Mouse (Mus musculus) kidney, postnatal 36 days (tissue): ENCODE results near the gene Tex9.
A peak's percentile ranks its signal among the peaks of the same experiment; 100 is the strongest.

Experiments
- DNase-seq, 2 experiments: peaks; one replicate each; pipeline ENCODE4 v3.0.0; 2021 to 2022; ENCODE audit warnings: mixed read lengths in 2 of 2

The Tex9 gene

GRCm38 (mm10) chr9:72492194-72492565, at the start of gene Tex9:
Tex9 (minus strand) TSS chr9:72492212.
- DNase-seq = no peak

DNA sequence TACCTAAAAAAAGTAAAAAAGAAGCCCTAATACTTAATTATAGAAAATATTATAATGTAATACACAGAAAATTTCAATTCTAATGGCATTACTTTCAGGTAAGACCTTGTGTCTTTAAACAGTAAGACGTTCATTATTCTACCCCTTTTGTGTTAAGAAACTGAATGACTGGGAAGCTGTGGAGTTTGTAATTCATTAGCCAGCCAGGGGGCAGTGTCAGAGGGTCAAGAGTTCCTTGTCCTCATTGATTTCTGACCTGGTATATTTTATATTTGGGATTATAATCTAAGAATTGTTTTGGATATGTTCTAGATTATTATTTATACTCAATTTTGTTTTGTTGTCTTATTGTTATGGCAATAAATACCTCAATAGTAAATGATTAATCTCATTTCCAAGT, 45.1 kb upstream of the Tex9 start:
- DNase-seq = peak; percentile 34 to 64

- DNase-seq = no peak
Observed at GRCm38 (mm10) chr9:72535394-72535793, 43.4 kb upstream of the Tex9 start.

GRCm38 (mm10) chr9:72534985-72535384, 43.0 kb upstream of the Tex9 start:
- no peak for DNase-seq

GRCm38 (mm10) chr9:72533089-72533415, 41.0 kb upstream of the Tex9 start:
- no peak for DNase-seq

GRCm38 (mm10) chr9:72532381-72533088, 40.5 kb upstream of the Tex9 start:
- DNase-seq = peak; percentile 25 to 58

DNA sequence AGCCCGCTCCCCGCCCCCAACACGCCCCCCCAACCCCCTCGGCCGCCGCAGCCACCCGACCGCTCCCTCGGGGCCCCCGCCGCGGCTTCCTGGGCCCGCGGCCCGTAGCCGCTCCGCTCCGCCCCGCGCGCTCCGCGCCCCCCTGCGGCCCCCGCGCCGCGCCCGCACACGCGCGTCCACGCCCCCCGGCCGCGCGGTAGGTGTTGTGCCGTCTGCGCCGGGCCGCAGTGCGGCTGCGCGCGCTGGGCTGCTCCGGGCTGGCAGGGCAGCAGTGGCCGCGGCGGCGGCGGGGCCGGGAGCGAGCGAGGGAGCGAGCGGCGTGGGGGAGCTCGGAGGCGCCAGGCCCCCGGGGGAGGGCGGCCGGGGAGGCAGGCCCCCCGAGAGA, 40.0 kb upstream of the Tex9 start, which contains the start of gene Rfx7:
TSS of gene Rfx7 (plus strand) at position 245 of the 385 bp plus-strand sequence.
- peak; percentile 79 to 88 for DNase-seq

DNA sequence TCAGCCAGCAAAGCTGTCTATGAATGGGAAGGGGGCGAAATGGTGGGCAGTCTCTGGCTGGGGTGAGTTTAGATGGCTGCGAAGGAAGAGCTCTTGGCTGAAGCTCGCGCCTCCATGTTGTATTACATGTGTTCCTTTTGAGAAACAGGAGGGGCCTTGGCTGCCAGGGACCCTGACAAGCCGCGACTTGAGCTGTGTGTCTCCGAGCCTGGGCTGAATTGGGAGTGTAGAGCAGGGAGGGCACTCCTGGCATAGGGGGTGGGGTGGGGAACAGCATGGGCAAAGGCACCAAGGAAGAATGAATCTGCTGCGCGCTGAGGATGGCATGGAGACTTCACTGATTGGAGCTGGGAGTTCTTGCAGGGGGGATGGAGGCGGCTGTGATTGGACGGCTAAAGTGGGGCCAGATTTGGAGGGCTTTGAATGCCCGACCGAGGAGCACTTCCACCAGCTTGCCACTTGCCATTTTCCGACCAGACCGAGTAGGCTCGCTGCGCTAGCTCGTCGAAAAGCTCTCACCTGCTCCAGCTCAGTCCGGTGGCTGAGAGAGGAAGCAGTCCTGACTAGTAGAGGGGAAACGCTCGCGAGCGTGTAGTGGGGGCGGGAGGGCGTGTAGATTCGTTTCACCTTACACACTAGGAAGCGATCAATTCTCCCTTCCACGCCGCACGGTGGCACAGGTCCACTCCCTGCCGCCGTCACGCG, 39.4 kb upstream of the Tex9 start:
- peak; percentile 80 to 81 for DNase-seq

DNA sequence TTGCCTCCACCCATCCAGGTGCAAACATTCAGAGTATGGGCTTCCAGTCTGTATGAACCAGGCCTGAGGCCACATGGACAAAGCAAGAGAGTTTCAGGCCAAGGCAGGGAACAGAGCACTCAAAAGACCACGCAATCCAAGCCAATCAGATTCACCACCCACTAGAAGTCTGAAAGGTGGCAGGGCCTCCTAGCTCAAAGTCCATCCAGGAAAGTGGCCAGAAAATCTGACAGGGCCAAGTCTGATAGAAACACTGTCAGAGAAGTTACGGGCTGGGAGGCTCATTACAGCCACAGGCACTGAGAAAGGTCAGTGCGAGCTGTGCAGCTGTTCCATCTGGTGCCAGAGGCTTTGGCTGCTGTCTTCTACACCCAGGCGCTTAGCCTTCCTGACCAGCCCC, 38.8 kb upstream of the Tex9 start:
- peak; percentile 74 to 86 for DNase-seq

GRCm38 (mm10) chr9:72530237-72530636, 38.2 kb upstream of the Tex9 start:
- peak; percentile 90 to 93 for DNase-seq

GRCm38 (mm10) chr9:72526091-72526490, 34.1 kb upstream of the Tex9 start:
- no peak for DNase-seq

DNA sequence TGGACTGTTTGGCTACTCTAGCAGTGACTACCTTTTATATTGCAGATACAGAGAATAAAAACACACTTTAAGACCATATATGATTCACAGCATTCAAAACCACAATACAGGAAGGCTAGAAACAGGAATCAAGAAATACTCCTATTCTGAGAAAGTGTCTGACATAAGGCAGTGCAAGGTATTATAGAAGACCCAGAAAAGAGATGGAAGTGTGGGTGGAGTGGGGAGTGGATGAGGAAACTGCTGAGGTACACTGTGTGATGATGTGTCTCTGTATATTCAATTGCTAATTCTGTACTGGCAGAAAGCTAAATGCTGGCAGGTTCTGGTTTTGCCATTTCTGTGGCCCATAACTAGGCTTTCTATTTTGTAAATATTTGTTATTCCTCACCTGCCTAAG, 28.8 kb upstream of the Tex9 start:
- DNase-seq = no peak

DNA sequence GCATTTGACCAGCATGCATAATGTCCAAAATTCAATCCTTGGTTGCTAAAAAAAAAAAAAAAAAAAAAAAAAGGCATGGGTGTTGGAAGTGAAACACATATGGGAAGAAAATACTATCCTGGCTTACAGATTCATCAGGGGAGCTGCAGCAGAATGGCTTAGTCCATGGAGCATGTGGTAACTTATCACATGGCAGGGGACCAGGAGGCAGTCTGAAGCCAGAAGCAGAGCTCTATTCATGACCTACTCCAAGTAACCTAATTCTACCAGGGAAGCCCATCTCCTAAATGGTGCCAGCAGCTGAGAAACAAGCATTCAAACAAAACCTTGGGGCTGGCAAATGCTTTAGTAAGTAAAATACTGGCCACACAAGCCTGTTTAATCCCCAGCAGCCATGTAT, 27.2 kb upstream of the Tex9 start:
- DNase-seq = peak in 1 of 2 experiments; percentile 10

DNA sequence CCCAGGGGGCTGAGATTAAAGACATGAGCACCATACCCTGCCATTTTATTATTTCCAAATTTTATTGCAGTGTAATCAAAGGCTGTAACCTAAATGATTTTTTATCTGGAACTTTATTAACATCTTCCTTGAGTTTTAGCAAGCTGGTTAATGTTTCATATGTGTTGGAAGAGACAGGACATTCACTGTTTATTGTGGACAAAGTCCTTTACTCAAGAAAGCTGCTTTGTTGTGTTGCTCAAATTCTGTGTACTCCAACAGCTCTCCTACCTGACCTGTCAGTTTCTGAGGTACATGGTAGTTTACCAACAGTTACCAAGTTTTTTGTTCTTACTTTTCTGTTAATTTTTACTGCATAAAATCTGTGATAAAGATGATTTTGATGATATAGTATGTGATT, 23.4 kb upstream of the Tex9 start:
- peak in 1 of 2 experiments; percentile 39 for DNase-seq

DNA sequence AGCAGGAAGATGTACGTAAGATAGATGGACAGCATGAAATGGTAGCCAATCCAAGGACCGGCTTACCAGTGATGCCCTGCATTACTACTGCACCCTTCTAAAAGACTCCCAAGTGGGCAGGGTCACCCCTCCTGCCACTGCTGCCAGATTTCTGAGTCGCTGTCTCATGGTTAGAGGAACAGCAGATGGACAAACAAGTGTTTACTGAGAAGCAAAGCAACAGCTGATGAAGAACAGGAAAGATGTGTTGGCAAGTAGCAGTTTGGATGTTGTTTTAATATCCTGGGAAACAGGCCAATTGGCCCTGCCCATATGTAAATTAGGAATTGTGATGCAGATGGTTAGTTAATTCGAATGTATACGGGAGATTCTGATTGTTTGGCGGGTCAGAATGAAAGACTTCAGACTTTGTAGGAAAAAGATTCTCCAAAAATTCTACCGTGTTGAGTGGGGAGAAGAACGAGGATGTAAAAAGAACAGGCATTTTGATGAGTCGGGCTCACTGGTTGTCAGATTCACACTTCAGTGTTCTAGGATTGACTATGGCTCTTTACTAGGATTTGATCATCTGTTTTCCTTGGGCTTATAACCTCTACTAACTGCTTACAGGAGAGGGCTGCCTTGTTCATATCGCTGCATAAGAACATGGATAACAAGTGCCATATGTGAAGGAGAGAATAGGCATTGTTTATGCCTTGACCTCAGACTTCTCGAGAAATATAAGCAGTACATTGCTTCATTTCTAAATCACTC, 20.4 kb upstream of the Tex9 start:
- DNase-seq = no peak

DNA sequence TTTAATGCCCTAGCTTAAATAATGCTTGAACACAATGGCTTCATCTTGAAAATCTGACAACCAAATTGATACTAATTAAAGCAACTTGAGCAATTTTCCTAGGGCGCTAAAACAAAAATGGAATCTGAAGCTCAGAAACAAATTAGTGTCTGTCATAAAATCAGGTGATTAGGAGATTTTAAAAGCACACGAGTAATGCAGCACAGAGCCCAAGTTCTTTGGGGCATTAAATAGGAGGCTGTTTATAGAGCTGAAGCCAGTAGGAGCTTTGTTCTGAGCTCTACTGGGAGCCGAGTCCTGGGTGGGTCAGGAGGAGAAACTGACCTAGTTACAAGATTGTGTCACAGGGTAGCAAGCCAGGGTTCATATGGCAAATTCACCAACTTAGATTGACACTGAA, 5.2 kb upstream of the Tex9 start:
- no peak for DNase-seq

DNA sequence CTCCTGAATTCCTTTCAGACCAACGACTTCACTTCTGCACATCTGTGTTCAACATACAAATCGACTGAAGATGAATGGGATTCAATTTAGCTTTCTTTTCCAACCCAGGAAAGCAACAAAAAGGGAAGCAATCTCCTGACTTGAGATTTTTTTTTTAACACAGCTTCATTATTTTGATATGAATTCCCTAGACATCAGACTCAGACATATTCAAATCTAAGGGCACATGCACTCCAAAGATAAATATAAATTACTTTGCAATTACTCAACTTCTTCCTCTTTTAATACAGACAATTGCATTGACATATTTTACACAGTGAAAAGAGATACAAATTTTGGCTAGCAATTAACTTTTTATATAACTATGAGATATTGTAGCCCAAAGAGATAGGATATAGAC, 4.7 kb upstream of the Tex9 start:
- DNase-seq = no peak

GRCm38 (mm10) chr9:72493984-72494685, 2.1 kb upstream of the Tex9 start:
- DNase-seq = peak; percentile 18 to 39

DNA sequence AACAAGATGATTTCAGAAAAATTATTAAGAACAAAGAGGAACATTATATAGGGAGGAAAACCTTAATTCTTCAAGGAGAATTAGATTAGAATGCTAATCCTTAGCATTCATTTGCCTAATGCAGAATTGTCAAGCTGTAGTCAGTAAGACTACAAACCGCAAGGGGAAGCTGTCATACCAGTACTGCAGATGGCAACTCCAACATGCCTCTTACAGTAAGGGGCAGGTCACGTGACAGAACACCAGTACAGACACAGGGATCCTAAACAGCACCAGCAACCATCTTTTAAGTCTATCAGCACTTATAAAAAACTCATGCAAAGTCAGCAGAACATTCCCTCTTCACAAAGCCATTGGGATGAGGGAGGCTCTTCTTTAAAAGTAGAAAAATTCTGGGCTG, 1.5 kb upstream of the Tex9 start:
- no peak for DNase-seq

DNA sequence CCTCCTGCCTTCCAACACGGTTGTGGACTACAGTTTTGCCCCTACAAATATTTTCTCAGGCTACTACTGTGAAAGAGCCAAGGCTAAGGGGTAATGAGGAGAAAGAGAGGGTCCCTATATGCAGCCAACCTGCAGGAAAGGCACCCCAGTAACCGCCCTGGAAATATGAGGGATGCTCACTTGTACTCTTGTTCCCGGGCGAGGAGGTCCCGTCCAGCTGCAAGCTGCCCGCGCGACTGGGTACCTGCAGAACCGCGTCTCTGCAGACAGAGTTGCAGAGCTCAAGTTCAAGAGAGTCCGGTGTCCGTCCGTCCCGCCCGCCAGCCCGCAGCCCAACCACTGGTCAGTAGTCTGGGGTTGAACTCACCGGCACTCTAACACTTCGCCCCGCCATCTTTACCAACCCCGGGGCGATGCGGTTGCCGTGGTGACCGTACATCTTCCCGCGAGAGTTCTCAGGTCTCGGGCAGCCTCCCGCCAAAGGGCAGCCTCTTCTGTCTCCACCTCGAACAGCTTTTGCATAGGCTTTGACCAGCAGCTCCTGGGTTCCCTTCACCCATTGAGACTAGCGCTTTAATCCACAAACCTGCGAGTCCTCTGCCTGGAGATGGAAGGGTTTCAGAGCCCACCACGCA, 336 bp downstream of the Tex9 start:
- DNase-seq = peak; percentile 95 to 97

GRCm38 (mm10) chr9:72489131-72489530, 2.9 kb downstream of the Tex9 start:
- DNase-seq = no peak

DNA sequence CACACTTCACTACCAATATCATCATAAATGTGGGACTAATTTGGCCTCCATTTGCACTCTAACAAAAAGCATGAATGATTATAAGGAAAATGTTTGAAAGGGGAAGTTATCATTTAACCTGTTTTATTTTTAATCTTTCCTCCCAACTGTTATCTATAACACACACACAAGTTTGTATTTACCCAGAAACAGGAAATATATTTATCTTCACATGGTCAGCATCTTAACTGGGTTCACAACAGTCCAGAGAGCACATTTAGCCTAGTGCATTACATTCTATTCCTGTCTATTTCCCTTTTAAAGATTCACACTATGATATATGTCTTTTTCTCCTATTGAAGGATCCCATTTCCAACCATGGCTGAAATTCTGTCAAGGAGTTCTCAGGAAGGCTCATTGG, 3.5 kb downstream of the Tex9 start:
- DNase-seq = no peak

DNA sequence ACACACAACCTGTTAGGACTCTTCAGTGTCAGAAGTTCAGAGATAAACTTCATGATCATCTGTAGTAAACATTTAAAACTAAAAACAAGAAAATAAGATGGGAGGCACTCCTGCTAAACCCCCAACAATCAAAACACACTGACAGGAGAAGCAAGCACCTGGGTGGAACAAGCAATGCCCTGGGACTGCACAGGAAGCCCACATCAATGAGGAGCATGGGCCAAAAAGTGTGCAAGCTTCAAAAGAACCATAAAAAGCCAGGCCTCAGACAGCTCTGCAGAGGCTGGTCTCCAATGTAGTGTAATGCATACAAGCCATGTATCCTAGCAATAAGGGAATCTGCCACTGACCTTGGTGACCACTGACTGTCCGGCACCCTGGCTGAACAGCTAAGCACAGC, 12.7 kb downstream of the Tex9 start:
- DNase-seq = no peak
